Mouse (Mus musculus) embryo, embryonic 10 days (tissue): ENCODE measurements around the gene Mfsd2b.
"Not testable (repeated sequence)": the region's sequence is repeated elsewhere in the genome, so short reads cannot be mapped to it uniquely, and the experiment has no call there.

Source experiments
- DNase-seq: peaks from one replicate; pipeline ENCODE4 v3.0.0-alpha.2; 2015; ENCODE audit warnings: low spot score

Mfsd2b gene

GRCm38 (mm10) chr12:4874161-4874927 is at the start of gene Mfsd2b:
Gene Mfsd2b (minus strand): TSS chr12:4874359.
- peak; percentile 83 for DNase-seq

- DNase-seq, result peak; percentile 63
Observed at GRCm38 (mm10) chr12:4917805-4918591, 43.8 kb upstream of the Mfsd2b start.

GRCm38 (mm10) chr12:4916994-4917804 is 43.0 kb upstream of the Mfsd2b start, which contains the start of gene Atad2b:
Gene Atad2b (plus strand): TSS chr12:4917353.
- peak; percentile 97 for DNase-seq

- DNase-seq, result no peak
Observed at GRCm38 (mm10) chr12:4914944-4915343, 40.8 kb upstream of the Mfsd2b start.

GRCm38 (mm10) chr12:4914441-4914840 is 40.3 kb upstream of the Mfsd2b start:
- no peak for DNase-seq

- DNase-seq, result no peak
Observed at GRCm38 (mm10) chr12:4911716-4912115, 37.6 kb upstream of the Mfsd2b start.

GRCm38 (mm10) chr12:4910496-4910895 is 36.3 kb upstream of the Mfsd2b start:
- not testable (repeated sequence) for DNase-seq

GRCm38 (mm10) chr12:4908391-4908790 is 34.2 kb upstream of the Mfsd2b start:
- no peak for DNase-seq

- peak; percentile 86 for DNase-seq
Observed at GRCm38 (mm10) chr12:4906951-4907906, 33.1 kb upstream of the Mfsd2b start, which contains the start of gene Ubxn2a. Gene Ubxn2a (minus strand): TSS chr12:4907705.

GRCm38 (mm10) chr12:4906476-4906875 is 32.3 kb upstream of the Mfsd2b start:
- no peak for DNase-seq

GRCm38 (mm10) chr12:4905946-4906345 is 31.8 kb upstream of the Mfsd2b start:
- DNase-seq, result no peak

GRCm38 (mm10) chr12:4898024-4898423 is 23.9 kb upstream of the Mfsd2b start:
- DNase-seq, result no peak

GRCm38 (mm10) chr12:4889891-4890290 is 15.7 kb upstream of the Mfsd2b start:
- DNase-seq, result no peak

GRCm38 (mm10) chr12:4889251-4889650 is 15.1 kb upstream of the Mfsd2b start:
- DNase-seq, result no peak

GRCm38 (mm10) chr12:4888739-4889138 is 14.6 kb upstream of the Mfsd2b start:
- no peak for DNase-seq

GRCm38 (mm10) chr12:4886581-4886980 is 12.4 kb upstream of the Mfsd2b start:
- not testable (repeated sequence) for DNase-seq

- no peak for DNase-seq
Observed at GRCm38 (mm10) chr12:4885062-4885461, 10.9 kb upstream of the Mfsd2b start.

GRCm38 (mm10) chr12:4882086-4882485 is 7.9 kb upstream of the Mfsd2b start:
- DNase-seq, result no peak

GRCm38 (mm10) chr12:4879048-4879447 is 4.9 kb upstream of the Mfsd2b start:
- no peak for DNase-seq

- no peak for DNase-seq
Observed at GRCm38 (mm10) chr12:4878296-4878783, 4.2 kb upstream of the Mfsd2b start.

GRCm38 (mm10) chr12:4875623-4876022 is 1.5 kb upstream of the Mfsd2b start:
- DNase-seq, result no peak
